Mouse (Mus musculus): ENCODE measurements around the gene Tnk1.

Tnk1 gene

DNA sequence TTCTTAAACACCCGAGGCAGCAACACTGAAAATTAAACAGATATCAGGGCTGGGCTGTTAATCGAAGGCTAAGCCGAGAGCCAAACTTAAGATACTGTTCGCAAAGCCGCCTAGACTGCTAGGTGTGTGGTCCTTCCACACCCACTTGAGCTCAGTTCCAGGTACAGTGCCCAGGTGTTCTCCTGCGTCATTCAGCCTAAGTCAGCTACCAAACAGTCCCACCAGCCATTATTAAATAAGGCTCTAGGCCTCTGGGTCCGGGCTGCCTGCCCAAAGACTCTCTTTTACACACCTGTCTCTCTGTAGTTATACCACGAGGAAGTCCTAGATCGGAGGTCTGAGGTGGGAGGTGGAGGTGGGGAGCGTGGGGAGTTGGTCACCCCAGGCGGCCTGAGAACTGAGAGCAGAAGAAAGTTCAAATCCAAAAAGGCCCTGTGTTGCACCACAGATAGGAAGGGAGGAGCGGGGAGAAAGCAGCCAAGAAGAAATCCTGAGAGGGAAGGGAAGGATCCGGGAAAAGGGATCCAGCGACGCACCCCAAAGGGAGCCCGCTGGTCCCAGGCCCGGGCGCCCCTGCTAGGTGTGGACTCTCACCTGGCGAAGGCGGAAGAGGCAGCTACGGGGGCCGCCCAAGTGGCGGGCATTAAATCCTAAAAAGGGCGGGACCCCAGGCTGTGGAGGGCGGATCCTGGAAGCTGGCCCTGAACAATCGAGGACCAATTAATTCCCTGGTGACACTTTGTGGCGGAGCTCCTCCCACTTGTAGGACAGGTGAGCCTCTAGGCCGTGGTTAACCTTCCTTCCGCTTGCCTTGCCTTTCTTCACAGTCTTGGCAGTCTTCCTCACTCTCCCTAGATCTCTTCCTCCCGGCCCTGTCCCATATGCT, at the start of gene Tnk1:
Gene Tnk1 (minus strand): TSS at position 618 of the 886 bp plus-strand sequence.
- peak; percentile 75 for DNase-seq (ENCODE audit: low spot score)

DNA sequence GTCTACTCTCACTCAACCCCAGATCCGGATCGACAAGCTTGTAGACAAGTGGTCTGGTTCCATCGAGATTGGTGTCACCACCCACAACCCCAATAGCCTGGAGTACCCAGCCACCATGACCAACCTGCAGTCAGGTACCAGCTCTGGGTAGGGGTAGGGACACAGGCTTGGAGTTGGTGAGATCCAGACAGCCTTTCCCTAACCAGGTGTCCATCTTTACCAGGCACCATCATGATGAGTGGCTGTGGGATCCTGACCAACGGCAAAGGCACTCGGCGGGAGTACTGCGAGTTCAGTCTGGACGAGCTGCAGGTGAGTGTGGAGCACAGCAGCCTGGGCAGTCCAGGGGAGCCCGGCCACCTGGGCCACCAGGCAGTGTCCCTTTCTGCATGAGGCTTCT, 45.8 kb upstream of the Tnk1 start:
- DNase-seq (ENCODE audit: low spot score): no peak

DNA sequence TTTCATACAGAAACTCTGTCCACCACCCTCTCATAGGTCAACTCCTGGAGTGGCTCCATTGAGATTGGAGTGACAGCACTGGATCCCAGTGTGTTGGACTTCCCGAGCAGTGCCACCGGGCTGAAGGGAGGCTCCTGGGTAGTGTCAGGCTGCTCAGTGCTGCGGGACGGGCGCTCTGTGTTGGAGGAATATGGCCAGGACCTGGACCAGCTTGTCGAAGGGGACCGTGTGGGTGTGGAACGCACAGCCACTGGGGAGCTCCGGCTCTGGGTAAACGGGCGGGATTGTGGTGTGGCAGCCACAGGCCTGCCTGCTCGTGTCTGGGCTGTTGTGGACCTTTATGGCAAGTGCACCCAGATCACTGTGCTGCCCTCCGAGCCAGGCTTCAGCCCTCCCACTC, 44.4 kb upstream of the Tnk1 start:
- DNase-seq (ENCODE audit: low spot score): no peak

DNA sequence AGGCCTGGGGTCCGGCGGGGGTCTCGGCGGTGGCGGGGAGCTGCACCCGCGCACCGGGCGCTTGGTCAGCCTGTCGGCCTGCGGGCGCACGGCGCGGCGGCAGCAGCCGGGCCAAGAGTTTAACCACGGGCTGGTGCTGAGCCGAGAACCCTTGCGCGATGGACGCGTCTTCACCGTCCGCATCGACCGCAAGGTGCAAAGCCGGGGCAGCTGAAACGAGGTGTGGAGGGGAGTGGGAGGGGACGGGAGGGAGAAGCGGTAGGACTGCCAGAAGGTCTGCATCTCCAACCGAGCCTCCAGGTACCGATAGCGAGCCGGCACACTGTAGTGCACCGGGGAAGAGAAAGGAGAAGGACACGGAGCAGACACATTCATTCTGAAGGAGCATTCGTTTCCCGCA, 43.5 kb upstream of the Tnk1 start:
- DNase-seq (ENCODE audit: low spot score): no peak

DNA sequence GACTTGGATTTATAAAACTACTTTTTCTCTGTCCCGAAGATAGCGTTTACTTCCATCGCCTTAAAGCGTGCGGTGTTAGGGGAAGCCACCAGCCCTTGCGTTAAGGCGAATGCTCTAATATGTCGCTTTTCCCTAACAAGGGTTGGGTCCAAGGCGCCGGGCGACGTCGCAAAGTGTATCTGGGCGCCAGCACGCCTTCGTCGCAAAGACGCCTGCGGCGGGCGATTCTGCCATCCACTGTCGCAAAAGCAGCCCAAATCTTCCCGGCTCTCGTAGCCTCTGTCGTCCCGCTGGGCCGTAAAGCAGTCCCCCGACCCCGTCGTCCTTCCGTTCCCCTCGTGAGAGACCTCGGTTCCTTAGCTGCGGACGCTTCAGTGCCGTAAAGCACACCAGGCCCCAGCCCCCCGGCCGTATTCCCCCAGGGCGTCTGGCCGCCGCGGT, 42.9 kb upstream of the Tnk1 start:
- peak; percentile 96 for DNase-seq (ENCODE audit: low spot score)

DNA sequence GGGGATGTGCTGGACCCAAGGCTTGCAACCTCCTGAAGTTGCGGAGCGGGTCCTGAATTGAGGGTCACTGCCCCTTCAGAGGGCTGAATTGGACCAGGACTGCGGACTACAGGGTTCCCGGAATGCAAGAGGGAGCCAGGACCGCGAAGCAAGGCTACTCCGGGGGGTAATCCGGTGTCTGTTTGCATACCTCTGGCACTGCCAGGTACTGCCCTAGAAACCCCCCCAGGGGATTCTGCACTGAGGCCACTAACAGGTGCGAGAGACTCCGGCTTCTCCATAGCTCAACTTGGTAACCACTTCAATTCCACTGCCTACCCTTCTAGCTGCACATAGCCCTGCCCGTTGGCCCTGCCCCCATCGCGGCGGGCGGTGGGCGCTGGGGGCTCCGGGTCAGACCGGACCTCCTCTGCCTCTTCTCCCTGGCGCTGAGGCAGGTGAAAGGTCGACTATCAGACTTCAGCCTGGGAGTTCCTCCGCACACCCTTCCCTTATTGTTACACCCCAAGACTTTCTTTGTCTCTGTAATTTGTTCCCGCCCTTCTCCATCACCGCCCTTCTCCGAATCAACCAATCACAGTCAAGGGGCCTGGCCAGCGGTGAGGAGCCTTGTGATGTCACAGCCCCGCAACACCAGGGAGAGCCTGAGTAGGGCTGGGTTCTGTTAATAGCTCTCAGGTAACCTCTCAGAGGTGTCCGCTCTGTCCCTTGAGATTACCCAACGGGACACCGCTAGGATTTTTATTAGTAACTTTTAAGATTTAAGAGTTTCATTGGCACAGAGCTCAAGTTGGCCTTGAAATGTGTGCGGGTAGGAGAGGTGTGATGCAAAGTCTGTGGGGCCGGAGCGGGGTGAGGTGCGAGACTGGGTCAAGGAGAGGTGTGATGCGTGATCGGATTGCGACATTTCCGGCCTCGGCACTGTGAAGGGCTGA, 42.2 kb upstream of the Tnk1 start, which contains the start of the genes 2810408A11Rik and Neurl4:
Gene 2810408A11Rik (minus strand): TSS at position 517 of the 935 bp plus-strand sequence.
Gene Neurl4 (plus strand): TSS at position 602 of the 935 bp plus-strand sequence.
- DNase-seq (ENCODE audit: low spot score): peak; percentile 96

DNA sequence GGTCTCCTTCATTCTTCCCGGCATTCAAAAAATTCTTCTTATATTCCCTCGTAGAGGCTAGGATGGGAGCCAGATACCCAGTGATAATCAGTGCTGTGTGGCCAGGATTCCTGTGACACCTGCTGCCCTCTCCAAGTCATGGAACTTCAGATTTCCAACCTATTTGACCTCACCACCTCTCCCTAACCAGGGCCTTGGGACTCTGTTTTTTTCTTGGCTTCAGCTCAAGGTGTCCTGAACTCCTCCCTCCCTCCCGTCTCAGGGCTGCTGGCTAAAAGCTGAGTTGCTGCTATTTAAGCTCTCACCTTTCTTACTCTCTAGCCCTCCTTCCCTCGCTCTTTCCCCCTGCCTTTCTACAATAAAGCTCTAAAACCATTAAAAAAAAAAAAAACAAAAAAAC, 41.3 kb upstream of the Tnk1 start:
- DNase-seq (ENCODE audit: low spot score): no peak

DNA sequence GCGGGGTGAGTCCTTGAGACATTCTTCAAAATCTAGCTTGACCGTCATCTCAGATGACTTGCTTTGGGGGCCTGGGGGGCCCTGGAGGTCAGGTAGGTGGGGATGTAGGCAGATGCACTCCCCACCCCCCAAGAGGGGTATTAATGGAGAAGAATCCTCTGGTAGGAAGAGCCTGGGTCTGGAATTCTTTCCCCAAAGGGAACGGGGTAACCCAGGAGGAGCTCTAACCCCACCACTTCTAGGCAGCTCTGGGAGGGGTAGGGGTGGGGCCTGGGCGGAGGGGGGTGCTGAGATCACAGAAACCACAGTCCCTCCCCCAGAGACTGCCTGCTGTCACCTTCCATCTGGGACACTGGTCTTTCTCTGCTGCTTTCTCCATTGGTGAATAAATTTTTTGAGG, 36.8 kb upstream of the Tnk1 start, which contains the start of gene Acap1:
Gene Acap1 (minus strand): TSS at position 249 of the 400 bp plus-strand sequence.
- DNase-seq (ENCODE audit: low spot score): no peak

DNA sequence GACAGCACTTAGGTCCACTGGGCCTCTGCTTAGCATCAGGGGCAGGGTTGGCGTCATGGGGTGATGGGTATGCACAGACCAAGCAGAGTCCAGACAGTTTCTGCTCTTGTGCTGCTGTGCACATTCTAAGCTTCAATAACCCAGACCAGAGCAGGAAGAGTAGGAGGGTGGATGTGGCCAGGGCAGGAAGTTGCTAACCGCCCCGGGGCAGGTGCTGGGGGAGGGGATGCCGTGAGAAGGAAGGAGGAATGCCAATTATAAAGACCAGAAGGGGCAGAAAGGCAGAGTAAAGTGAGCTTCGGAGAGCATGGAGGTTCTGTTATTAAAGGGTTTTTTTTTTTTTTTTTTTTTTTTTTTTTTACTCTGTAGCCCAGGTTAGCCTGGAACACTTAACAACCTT, 36.1 kb upstream of the Tnk1 start:
- no peak for DNase-seq (ENCODE audit: low spot score)

DNA sequence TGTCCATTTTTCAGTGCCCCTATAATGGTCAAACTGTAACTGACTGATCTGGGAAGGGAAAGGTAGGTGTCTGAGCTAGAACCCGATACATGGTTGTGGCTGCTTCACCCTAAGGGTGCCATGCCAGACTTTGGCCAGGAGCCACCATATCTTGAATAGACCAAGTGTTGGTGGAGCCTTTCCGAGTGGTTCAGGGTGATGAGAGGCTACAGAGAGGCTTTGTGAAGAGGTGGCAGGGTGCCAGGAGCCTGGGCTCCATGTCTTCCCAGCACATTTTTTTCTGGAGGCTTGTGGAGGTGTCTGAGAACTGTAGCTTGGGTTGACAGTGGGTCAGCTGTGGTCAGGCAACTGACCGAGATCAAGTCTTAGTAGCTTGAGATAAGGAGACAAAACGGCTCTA, 33.0 kb upstream of the Tnk1 start:
- no peak for DNase-seq (ENCODE audit: low spot score)

DNA sequence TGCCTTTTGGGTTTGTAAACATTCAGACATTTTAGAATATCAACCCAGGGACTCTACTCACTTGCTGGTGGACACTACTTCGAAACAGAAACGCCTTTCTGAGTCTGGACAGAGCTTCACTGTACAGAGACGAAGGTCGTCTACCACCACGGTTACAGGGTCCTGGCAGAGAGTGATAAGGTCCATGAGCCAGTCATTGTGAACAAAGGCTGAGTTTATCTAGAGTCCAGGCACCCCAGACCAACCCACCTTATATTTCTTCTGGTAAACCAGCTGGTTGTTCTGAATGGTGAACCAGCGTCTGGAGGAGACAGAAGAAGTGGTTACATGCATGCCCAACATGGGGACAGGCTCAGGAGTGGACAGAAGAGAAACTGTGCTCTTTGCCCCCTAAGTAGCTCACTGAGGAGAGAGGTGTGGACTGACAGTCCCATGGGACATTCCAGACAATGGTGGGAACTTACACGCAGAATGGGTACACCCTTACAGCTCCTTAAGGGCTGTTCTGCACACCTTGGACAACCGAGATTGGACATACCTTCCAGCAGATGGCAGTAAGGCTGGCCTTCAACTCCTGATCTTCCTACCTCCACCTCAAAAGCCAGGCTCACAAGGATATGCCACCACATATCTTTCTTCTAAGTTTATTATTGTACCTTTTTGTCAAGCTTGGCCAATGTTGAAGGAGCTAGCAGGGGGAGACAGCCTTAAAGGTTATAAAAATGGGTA, 28.5 kb upstream of the Tnk1 start:
- DNase-seq (ENCODE audit: low spot score): peak; percentile 38

DNA sequence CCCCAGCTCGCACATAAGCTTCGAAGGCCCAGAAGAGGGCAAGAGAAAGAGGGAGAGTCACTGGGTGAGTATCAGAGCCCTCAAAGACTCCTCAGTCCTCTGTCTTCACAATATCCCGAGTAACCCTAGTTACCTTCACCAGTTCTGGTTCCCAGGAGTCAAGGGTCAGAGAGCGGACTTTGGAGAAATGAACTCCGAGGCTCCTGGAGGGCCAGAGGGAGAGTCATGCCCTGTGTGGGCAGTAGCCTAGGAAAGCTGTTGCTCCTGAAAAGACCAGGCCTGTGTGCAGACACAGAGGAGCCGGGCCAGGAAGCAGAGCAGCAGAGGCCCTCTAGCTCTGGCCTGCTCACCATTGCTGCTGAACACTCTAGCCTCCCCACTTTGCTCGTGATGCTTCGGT, 26.1 kb upstream of the Tnk1 start:
- DNase-seq (ENCODE audit: low spot score): no peak

DNA sequence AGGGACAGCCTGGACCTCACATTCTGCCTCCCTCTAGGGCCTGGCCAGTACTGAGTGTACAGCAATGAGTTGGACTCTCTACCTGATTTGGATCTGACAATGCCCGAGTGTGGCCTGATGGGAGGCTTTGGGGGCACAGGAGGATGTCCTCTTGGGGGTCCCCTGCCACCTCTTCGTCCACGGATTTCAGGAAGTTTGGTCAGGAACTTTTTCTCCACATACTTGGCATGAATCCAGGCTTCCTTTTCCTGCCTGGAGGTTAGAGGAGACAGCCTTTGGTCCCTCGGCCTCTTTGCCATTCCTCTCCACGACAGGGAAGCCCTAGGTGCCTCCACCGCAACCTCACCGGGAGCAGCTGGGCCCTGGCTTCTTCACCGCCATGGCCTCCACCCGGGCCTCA, 25.7 kb upstream of the Tnk1 start:
- no peak for DNase-seq (ENCODE audit: low spot score)

DNA sequence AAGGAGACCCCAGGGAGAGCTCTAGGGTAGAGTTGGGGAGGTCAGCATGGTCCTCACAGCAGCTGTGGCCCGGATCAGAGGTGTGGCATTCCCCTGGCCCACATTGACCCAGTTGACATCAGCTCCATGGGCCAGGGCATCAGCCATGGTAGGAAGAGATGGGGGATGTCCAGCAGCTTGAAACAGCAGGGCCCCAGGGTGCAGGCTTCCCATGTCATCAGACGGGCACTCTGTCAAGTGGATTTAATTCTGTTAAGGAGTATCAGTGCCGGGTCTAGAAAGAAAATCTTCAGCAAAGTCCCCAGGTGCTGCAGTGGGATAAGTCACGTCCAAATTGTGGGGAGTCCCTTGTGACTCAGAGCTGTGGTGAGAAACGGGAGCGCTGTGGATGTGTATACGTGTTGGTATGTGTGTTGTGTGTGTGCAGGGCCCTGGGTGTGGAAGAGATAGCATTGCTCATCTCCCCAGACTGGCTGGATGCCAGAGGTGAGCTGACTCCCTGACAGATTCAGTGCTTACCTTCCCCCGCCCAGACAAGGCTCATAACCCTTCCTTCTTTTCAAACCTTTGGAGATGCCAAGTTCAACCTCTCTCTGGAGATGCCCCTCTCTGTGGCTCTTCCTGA, 25.1 kb upstream of the Tnk1 start:
- no peak for DNase-seq (ENCODE audit: low spot score)

DNA sequence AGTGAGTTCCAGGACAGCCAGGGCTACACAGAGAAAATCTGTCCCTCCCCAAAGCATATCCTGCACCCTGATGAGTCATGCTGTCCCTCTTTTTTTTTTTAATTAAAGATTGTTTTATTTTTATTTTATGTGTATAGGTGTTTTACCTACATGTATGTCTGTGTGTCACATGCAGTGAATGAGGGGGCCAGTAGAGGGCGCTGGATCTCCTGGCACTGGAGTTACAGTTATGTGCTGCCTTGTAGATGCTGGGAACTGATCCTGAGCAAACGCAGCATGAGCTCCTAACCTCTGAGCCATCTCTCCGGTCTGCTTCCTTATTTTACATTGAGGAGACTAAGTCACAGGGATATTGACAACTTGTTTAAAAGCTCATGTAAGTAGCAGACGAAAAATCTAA, 24.5 kb upstream of the Tnk1 start:
- no peak for DNase-seq (ENCODE audit: low spot score)

DNA sequence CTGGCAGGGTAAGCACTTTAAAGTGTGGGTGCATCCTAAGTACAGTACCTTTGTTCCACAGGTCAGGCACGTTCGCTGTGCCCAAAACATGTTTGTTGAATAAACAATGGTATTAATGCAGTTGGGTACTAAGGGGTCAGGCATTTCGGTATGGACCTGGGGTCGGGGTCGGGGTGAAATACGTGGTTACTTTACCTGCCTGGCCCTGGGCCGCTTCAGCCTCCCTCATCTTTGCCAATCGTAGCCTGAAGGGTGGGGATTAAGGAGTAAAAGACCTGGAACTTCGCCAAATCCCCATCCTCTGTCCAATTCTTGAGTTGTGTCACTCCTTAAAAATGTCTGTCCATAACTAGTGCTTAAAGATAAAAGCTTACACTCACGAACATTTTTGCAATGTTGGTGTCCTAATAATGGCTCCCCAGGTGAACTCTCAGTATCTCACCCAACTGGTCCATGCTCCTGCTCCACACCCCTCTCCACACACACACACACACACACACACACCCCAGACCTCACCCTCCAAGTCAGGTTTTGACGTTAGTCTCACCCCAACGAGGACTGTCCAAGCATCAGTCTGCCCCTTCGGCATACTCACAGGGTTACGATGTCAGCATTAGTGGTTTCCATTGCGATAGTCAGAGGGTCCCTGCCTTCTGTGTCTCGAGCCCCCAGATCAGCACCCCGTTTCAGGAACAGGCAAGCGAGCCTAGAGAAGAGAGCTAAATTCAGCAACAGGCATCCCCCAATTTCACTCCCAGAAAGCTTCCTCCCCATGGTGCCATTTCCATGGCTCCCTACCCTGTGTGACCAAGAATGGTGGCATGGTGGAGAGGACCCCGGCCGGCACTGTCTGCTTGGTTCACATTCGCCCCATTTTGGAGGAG, 23.5 kb upstream of the Tnk1 start:
- DNase-seq (ENCODE audit: low spot score): no peak

DNA sequence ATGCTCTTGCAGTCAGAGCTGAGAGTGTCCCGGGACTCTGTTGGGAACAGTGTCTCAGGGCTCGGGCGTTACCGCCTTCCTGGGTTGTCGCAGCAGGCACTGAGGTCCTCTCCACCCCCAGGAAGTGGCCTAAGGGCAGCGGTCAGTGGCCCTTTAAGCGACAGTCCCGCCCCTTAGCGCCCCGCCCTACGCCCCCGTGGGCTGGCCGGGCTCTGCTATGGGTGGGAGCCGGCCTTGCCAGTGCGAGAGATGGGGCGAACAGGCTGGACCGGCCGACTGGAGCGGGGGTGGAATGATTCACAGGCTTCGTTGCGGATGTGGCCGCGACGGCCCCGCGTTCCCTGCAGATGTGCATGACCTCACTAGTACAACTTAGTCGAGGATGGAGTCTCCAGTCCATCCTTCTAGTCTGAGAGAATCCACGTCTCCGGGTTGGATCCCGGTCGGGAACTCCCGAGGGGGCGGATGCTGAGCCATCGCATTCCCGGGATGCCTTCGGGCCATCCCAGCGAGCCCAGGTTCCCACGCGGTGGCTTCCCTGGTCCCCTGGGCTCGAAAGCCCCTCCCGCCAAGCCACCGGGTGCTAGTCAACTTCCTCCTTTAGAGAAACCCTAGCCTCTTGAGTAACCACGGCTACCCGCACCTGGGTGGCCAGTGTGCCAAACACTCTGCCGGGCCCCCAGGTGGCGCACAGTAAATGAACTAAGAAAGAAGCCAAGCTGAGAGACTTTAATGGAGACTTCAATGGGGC, 22.5 kb upstream of the Tnk1 start, which contains the start of gene Kctd11:
Gene Kctd11 (minus strand): TSS at position 554 of the 751 bp plus-strand sequence.
- peak; percentile 95 for DNase-seq (ENCODE audit: low spot score)

DNA sequence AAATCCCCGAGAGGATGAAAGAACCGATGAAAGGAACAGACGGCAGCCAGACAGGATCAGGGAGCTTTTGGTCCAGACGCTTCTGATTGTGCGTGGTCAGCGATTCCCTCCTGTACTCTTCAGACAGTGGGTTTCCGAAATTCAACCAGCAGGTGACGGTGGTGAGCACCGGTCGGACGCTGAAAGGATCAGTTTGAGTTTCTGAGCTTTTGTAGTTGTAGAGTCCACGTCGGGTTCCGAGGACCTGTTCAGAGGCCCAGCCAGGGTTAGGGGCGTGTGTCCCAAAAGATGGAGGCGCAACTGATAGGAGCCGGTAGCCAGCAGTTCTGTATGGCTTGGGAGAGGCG, 21.9 kb upstream of the Tnk1 start:
- peak; percentile 84 for DNase-seq (ENCODE audit: low spot score)

DNA sequence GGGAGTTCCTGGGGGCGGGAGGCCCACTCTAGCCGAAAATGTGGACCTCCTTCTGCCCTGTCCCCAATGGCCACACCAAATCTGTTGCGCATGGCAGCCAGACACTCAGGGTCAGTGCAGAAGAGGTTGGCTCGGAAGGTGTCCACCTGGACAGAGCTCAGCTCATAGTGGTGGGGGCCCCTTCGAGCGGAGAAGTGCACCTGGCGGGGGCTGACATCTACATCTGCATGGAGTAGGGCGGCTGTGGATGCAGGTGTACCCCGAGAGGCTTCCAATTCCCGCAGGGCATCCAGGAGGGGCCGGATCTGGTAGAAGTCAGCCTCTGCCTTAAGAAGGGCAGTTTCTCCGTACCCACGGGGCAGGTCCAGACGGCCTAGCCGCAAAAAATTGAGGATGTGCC, 21.2 kb upstream of the Tnk1 start:
- DNase-seq (ENCODE audit: low spot score): no peak

DNA sequence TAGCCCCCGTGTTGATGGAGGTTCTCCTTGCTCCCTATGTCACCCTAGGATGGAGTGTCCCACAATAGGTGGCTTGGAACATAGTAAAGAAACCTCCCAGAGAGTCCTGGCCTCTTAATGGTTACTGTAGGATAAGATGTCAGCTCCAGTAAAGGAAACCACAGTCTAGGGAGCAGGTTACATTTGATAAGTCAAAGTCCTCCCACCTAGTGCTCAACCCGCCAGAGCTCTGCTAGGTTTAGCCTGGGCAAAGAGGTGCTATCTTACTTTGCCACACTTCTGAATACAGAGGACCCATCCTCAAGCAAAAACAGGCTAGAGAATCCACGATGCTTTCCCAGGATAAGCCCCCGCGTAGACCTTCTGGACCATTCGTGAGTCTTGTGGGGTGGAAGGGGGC, 20.4 kb upstream of the Tnk1 start:
- no peak for DNase-seq (ENCODE audit: low spot score)

Measured in yolk sac, embryonic 10.5 days (tissue).